Mouse (Mus musculus) small intestine, adult 2 months (tissue): ENCODE data around the gene Slc29a2. TPM values are rescaled to one million over a fixed set of nuclear protein-coding genes. Genes with fewer than 3 reads are reported as not detected.

ENCODE experiments used
- H3K27ac ChIP-seq: fragments of 200-500 bp; 2 replicates; pipeline ENCODE4 v1.5.1; 2012; ENCODE audit warnings: low read depth, low read length, control low read depth, inconsistent platforms; ENCODE audit not compliant: insufficient read depth
- H3K27me3 ChIP-seq: fragments of 200-500 bp; 2 replicates; pipeline ENCODE4 v1.6.1; 2012; ENCODE audit warnings: mild to moderate bottlenecking, moderate library complexity, low read length, inconsistent platforms; ENCODE audit not compliant: control insufficient read depth, insufficient read depth
- H3K36me3 ChIP-seq: fragments of 200-500 bp; 2 replicates; pipeline ENCODE4 v1.6.1; 2012; ENCODE audit warnings: mild to moderate bottlenecking, low read length, control low read depth, inconsistent platforms; ENCODE audit not compliant: control insufficient read depth, insufficient read depth
- H3K4me1 ChIP-seq: fragments of 200-500 bp; 2 replicates; pipeline ENCODE4 v1.6.1; 2012; ENCODE audit warnings: low read length, inconsistent platforms, mixed read lengths; ENCODE audit not compliant: control insufficient read depth, insufficient read depth, insufficient read length
- H3K4me3 ChIP-seq: fragments of 200-500 bp; 2 replicates; pipeline ENCODE4 v1.5.1; 2012; ENCODE audit warnings: low read depth, mild to moderate bottlenecking, control low read depth, inconsistent platforms, low read length, moderate library complexity
- CTCF ChIP-seq: fragments of 200-500 bp; IDR thresholded peaks from 2 replicates; pipeline ENCODE4 v1.5.1; 2012; ENCODE audit warnings: low read depth, mild to moderate bottlenecking, control low read depth, inconsistent platforms, low read length, moderate library complexity, mixed read lengths; ENCODE audit not compliant: insufficient replicate concordance, insufficient read length; ENCODE audit errors: extremely low read depth
- POLR2A ChIP-seq: fragments of 200-500 bp; IDR thresholded peaks from 2 replicates; pipeline ENCODE4 v1.6.1; 2012; ENCODE audit warnings: low read depth, mild to moderate bottlenecking, control low read depth, inconsistent platforms, low read length, moderate library complexity
- WGBS: fragments of 180-500 bp; shearing (Covaris S2); methylation state at CpG from one replicate; pipeline ENCODE4 v1.1.7; 2018; 5-methylcytosine and 5-hydroxymethylcytosine counted together
- polyA plus RNA-seq: library from polyadenylated mRNA; depleted of rRNA; stranded (reverse); fragments of >200 nt; gene quantifications from 2 replicates; pipeline ENCODE4 v1.2.3, GENCODE M21; 2012

Gene Slc29a2
- polyA plus RNA-seq, 1 experiment = 2.6 TPM

GRCm38 (mm10) chr19:5045531-5045930 is 21.9 kb downstream of the Slc29a2 start:
- peaks cover 2% of the 10 kb centered on the region for H3K4me1 ChIP-seq
- 71% methylated on average over 4 of the region's 4 CpGs for WGBS

GRCm38 (mm10) chr19:5048138-5049056 is 24.7 kb downstream of the Slc29a2 start:
- H3K27me3 ChIP-seq = no peaks in the 10 kb centered on the region
- no peak overlapping the region for H3K4me3 ChIP-seq
- H3K36me3 ChIP-seq = peaks cover 25% of the 10 kb centered on the region
- H3K27ac ChIP-seq = no peak overlapping the region
- H3K4me1 ChIP-seq = peaks cover 5% of the 10 kb centered on the region
- TF ChIP-seq POLR2A = no peak
- WGBS = 82% methylated on average over 14 of the region's 14 CpGs

More at GRCm38 (mm10) chr19:5045531-5045930, 21.9 kb downstream of the Slc29a2 start:
- TF ChIP-seq POLR2A (no peak), CTCF (no peak)
- Histone ChIP-seq H3K27me3 (no peaks in the 10 kb centered on the region), H3K27ac (no peak overlapping the region), H3K36me3 (peaks cover 25% of the 10 kb centered on the region), H3K4me3 (no peak overlapping the region)

DNA sequence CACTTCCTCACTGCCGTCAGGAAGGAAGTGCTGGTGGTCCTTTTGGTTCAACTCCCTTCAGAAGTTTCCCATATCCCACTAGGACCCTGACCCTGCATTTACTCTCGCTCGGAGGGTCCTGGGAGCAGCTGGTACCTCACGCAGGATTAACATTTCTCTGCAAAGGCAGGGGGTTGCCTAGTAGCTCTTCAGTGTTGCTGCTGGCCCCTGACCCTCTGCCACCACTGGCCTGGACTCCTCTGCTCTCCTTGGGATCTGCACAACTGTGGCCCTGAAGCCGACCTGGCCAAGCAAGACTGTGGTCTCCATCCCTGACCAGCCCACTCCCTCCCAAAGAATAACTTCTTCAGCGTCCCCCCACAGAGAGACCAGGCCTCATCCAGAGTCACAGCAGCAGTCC is 25.7 kb downstream of the Slc29a2 start:
- Histone ChIP-seq H3K27me3 (no peaks in the 10 kb centered on the region), H3K36me3 (peaks cover 25% of the 10 kb centered on the region), H3K27ac (no peak overlapping the region), H3K4me1 (peaks cover 5% of the 10 kb centered on the region), H3K4me3 (no peak overlapping the region)
- 91% methylated on average over 6 of the region's 6 CpGs for WGBS
- no peak for TF ChIP-seq CTCF
- TF ChIP-seq POLR2A = no peak

- TF ChIP-seq POLR2A (no peak), CTCF (peak; percentile 40; the same call in 1 of the 2 replicates)
- Histone ChIP-seq H3K27ac (peak within 1 kb of the TSS; percentile 44; the same call in 1 of the 2 replicates), H3K4me1 (peaks cover 5% of the 10 kb centered on the region), H3K4me3 (peak within 1 kb of the TSS; percentile 65), H3K27me3 (no peaks in the 10 kb centered on the region), H3K36me3 (peaks cover 25% of the 10 kb centered on the region)
- WGBS = 16% methylated on average over 14 of the region's 14 CpGs
Measured at GRCm38 (mm10) chr19:5050047-5050905, 26.6 kb downstream of the Slc29a2 start, which contains the start of gene Rin1. Rin1 (plus strand) TSS chr19:5050481.

DNA sequence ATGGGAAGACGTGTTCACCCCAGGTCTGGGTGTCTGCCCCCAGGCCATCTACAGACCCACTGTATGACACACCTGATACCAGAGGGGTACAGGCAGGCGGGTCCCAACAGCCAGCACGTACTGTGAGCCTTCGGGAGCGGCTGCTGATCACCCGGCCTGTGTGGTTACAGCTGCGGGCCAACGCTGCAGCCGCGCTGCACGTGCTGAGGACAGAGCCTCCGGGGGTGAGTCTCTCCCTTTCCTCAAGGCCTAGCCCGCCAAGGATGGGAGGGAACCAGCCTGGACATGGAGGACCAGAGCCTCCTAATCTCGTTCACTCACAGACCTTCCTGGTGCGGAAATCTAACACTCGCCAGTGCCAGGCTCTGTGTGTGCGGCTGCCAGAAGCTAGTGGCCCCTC is 27.4 kb downstream of the Slc29a2 start:
- H3K27me3 ChIP-seq = no peaks in the 10 kb centered on the region
- WGBS = 6% methylated on average over 17 of the region's 17 CpGs
- peaks cover 23% of the 10 kb centered on the region for H3K36me3 ChIP-seq
- H3K27ac ChIP-seq = peak overlapping the region; percentile 18; the same call in 1 of the 2 replicates
- TF ChIP-seq POLR2A (no peak), CTCF (no peak)
- H3K4me3 ChIP-seq = peak overlapping the region; percentile 65
- peaks cover 5% of the 10 kb centered on the region for H3K4me1 ChIP-seq

DNA sequence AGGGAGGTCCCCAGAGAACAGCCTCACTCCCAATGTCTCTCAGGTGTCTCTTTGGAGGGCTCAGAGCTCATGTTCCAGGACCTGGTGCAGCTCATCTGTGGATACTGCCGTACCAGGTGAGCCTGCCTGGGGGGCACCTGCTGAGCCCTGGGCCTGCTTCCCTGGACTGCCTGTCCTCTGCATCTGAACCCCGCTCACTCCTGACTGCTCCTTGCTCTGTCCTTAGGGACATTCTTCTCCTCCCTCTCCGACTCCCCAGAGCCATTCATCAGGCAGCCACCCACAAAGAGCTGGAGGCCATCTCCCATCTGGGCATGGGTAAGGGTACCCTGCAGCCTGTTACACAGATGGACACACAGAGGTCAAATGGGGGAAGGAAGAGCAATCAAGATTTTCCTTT is 27.9 kb downstream of the Slc29a2 start:
- H3K4me1 ChIP-seq = peaks cover 5% of the 10 kb centered on the region
- peak overlapping the region; percentile 65 for H3K4me3 ChIP-seq
- WGBS = 96% methylated on average over 3 of the region's 3 CpGs
- no peaks in the 10 kb centered on the region for H3K27me3 ChIP-seq
- H3K36me3 ChIP-seq = peaks cover 20% of the 10 kb centered on the region
- no peak overlapping the region for H3K27ac ChIP-seq
- TF ChIP-seq CTCF (no peak), POLR2A (no peak)

DNA sequence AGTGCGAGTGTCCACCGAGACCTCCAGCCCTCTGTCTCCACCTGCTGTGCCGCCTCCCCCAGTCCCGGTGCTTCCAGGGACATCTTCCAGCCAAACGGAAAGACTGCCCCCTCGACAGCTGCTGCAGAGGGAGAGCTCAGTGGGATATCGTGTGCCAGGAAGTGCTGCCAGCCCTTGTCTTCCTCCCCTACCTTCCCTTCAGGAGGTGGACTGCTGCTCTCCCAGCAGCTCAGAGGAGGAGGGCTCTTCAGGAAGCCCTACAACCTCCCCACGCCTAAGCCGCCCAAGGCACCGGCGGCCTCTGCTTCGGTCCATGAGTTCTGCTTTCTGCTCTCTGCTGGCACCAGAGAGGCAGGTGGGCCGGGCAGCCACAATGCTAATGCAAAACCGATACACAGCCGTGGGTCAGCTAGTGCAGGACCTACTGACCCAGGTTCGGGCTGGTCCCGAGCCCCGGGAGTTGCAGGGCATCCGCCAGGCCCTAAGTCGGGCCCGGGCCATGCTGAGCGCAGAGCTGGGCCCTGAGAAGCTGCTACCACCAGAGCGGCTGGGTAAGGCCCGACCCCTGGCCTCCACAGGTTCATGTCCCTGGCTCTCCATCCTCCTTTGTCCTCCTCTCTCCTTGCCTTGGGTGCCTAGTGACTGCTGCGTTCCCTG is 28.6 kb downstream of the Slc29a2 start:
- TF ChIP-seq POLR2A (no peak), CTCF (no peak)
- no peak overlapping the region for H3K4me3 ChIP-seq
- H3K27me3 ChIP-seq = no peaks in the 10 kb centered on the region
- H3K36me3 ChIP-seq = peaks cover 13% of the 10 kb centered on the region; the same call in 1 of the 2 replicates
- H3K27ac ChIP-seq = no peak overlapping the region
- peaks cover 5% of the 10 kb centered on the region for H3K4me1 ChIP-seq
- 78% methylated on average over 25 of the region's 25 CpGs for WGBS
